Mouse (Mus musculus) erythroblast, embryonic 14.5 days (primary cell): Measurements from ENCODE around the gene Tmeff1.

Experiments used
- GATA1 ChIP-seq: IDR thresholded peaks from 2 replicates; pipeline ENCODE4 v1.6.1; 2012; ENCODE audit warnings: low read length, inconsistent platforms, mixed read lengths
- TAL1 ChIP-seq: IDR thresholded peaks from 3 replicates; pipeline ENCODE4 v1.6.1; 2012; ENCODE audit warnings: low read length, inconsistent platforms, mixed read lengths

- TF ChIP-seq TAL1 (no peak), GATA1 (no peak)
Measured at GRCm38 (mm10) chr4:48634058-48634457, 49.1 kb downstream of the Tmeff1 start.
